Mouse (Mus musculus): Measurements from ENCODE around the gene Spata31d1b. TPM values are rescaled to one million over a fixed set of nuclear protein-coding genes. Genes with fewer than 3 reads are reported as not detected.

Spata31d1b gene
- polyA plus RNA-seq, 1 experiment from 2014 or later, result not detected

DNA sequence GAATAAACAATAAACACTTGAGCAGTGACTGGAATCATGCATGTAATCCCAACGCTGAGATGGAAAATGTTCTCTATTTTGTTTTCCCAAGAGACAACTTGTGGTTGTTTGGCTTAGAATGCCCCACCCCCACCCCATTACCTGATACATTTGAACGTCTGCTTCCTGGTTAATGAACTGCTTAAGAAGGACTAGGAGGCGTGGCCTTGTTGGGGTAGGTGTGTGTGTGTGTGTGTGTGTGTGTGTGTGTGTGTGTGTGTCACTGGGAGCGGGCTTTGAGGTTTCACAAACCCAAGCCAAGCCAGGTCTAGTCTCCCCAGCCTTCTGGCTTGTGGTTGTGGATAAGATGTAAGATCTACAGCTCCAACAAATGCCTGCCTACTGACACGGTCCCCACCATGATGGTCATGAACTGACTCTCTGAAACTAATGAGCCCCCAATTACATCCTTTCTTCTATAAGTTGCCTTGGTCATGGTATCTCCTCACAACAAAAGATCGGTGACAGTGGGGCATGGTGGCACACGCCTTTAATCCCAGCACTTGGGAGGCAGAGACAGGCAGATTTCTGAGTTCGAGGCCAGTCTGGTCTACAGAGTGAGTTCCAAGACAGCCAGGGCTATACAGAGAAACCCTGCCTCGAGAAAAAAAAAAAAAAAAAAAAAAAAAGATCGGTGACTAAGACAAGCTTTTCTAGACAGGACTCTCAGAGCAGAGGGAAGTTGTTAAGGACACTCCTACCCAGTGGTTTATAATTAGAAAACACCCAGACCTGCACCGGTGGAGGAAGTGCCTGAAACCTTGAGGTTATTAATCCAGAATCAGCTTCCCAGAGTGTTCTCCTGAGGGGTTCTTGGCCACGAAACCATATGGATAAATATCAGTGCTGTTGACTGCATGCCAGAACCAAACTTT lies 35.5 kb upstream of the Spata31d1b start:
- Histone ChIP-seq H3K9me3 (no peaks in the 10 kb centered on the region), H3K9ac (no peak overlapping the region), H3K27ac (no peak overlapping the region), H3K36me3 (no peaks in the 10 kb centered on the region), H3K4me3 (replicated peaks) (no peak overlapping the region), H3K27me3 (replicated peaks) (no peaks in the 10 kb centered on the region), H3K4me1 (peaks cover 4% of the 10 kb centered on the region; the same call in 1 of the 2 replicates), H3K4me2 (no peak overlapping the region)
- ATAC-seq (ENCODE audit: insufficient read depth, low FRiP score, low read depth), result no peak
- WGBS, result 69% methylated on average over 12 of the region's 12 CpGs

DNA sequence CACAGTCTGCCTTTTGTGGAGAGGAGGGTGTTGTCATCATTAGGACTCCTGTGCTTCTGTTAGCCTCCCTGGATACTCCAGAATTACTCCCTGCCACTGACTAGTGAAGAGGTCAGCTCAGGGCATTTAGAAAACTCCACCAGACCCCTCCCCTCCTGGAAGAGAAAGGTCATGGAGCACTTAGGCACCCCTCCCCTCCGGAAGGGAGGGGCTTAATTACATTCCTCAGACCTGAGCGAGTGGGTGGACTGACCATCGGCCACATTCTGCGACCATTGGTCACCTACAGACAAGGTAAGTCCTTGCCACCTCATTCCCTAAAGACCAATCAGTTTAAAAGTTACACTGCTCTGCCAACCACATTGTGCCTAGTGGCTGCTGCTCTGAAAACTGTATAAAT lies 32.8 kb upstream of the Spata31d1b start:
- peaks cover under 1% of the 10 kb centered on the region; the same call in 1 of the 2 replicates for H3K4me1 ChIP-seq
- no peaks in the 10 kb centered on the region for H3K9me3 ChIP-seq
- 0 out of 2 replicates have a peak, but pooled peaks cover 4% of the 10 kb centered on the region for H3K27me3 ChIP-seq (replicated peaks)
- no peaks in the 10 kb centered on the region for H3K36me3 ChIP-seq
- H3K27ac ChIP-seq, result no peak overlapping the region
- H3K4me3 ChIP-seq (replicated peaks), result no peak overlapping the region
- no peak overlapping the region for H3K9ac ChIP-seq
- no peak overlapping the region for H3K4me2 ChIP-seq
- ATAC-seq (ENCODE audit: insufficient read depth, low FRiP score, low read depth), result no peak
- WGBS, result 32% methylated on average over 4 of the region's 4 CpGs

DNA sequence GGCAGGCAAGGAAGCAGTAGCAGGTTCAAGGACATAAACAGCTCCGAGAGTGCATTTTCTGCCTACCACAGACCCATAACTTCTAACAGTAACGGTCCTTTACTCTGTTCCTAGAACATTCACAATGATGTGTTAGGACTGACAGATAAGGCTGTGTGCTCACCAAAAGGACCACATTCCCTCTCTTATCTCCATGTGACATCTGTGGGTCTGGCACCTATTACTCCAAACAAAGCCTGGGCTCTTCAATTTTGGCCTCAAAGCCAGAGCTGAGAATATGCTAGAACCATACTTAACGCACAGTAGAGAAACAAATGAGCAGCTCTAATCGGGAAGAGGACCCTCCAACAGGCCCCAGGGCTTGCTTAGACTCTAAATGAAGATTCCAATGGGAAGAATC lies 32.2 kb upstream of the Spata31d1b start:
- no peak overlapping the region for H3K4me3 ChIP-seq (replicated peaks)
- H3K9me3 ChIP-seq, result no peaks in the 10 kb centered on the region
- no peak overlapping the region for H3K4me2 ChIP-seq
- no peak for ATAC-seq (ENCODE audit: insufficient read depth, low FRiP score, low read depth)
- no peaks in the 10 kb centered on the region for H3K4me1 ChIP-seq
- H3K27ac ChIP-seq, result no peak overlapping the region
- 57% methylated on average over 4 of the region's 4 CpGs for WGBS
- H3K9ac ChIP-seq, result no peak overlapping the region
- H3K27me3 ChIP-seq (replicated peaks), result 0 out of 2 replicates have a peak, but pooled peaks cover 4% of the 10 kb centered on the region
- H3K36me3 ChIP-seq, result no peaks in the 10 kb centered on the region

DNA sequence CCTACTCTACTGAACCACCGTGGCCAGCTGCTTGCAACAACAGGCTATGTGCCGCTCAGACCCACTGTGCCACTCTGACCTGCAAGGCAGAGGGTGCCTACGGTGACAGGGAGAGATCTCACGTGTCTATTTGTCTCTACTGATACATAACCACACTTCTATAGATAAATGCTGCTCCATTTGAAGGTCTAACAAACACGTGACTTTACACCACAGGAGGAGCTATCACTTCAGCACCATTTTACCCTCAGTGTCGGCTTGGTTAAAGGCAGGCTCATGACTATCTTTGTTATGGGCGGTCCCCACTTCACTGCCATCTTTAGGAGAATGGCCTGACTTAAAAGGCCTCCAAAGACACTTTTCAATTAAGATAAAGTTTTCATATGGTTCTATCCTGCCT lies 29.5 kb upstream of the Spata31d1b start:
- no peak overlapping the region for H3K4me3 ChIP-seq (replicated peaks)
- H3K9me3 ChIP-seq, result no peaks in the 10 kb centered on the region
- H3K4me1 ChIP-seq, result no peaks in the 10 kb centered on the region
- no peak overlapping the region for H3K9ac ChIP-seq
- H3K36me3 ChIP-seq, result no peaks in the 10 kb centered on the region
- ATAC-seq (ENCODE audit: insufficient read depth, low FRiP score, low read depth), result no peak
- no peak overlapping the region for H3K27ac ChIP-seq
- WGBS, result 24% methylated on average over 7 of the region's 7 CpGs
- H3K4me2 ChIP-seq, result no peak overlapping the region
- 0 out of 2 replicates have a peak, but pooled peaks cover 4% of the 10 kb centered on the region for H3K27me3 ChIP-seq (replicated peaks)

DNA sequence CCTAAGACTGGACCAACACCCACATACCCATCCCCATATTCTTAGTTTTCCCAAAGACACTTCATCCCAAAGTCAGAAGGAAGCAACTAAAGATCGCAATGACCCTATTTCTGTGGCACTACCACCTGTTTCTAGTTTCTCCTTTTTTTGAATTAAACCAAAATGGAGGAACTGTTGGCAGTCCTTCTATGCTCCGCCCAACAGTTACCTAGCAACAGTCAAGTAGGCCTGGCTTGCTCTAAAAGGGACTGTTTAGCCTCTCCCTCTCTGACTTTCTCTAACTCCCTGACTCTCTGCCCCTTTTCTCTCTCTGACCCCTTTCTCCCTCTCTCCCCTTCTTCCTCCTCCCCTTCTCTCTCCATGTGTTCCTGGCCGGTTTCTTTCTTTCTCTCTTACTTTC lies 26.8 kb upstream of the Spata31d1b start:
- H3K4me3 ChIP-seq (replicated peaks), result no peak overlapping the region
- H3K9me3 ChIP-seq, result no peaks in the 10 kb centered on the region
- H3K4me1 ChIP-seq, result no peaks in the 10 kb centered on the region
- H3K36me3 ChIP-seq, result no peaks in the 10 kb centered on the region
- no peak overlapping the region for H3K4me2 ChIP-seq
- H3K27me3 ChIP-seq (replicated peaks), result 0 out of 2 replicates have a peak, but pooled peaks cover 4% of the 10 kb centered on the region
- no peak overlapping the region for H3K9ac ChIP-seq
- ATAC-seq (ENCODE audit: insufficient read depth, low FRiP score, low read depth), result no peak
- 76% methylated on average over 3 of the region's 3 CpGs for WGBS
- H3K27ac ChIP-seq, result no peak overlapping the region

DNA sequence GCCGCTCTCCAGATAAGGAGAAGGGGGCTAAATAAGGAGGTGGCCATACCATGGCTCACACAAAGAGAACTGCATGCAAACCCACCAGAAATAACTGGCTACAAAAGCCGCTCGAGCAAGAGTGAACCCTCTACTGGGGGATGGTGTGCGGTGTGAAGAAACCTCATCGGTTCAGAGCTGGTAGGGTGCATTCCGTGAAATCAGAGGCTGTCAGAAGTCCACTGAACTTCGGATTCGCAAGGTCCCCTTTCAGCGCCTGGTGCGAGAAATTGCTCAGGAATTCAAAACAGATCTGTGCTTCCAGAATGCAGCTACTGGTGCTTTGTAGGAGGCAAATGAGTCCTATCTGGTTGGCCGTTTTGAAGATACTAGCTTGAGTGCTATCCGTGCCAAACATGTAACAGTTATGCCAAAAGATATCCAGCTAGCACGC lies 23.7 kb upstream of the Spata31d1b start:
- Histone ChIP-seq H3K9ac (no peak overlapping the region), H3K27ac (no peak overlapping the region), H3K4me3 (replicated peaks) (no peak overlapping the region), H3K4me2 (no peak overlapping the region), H3K27me3 (replicated peaks) (no peaks in the 10 kb centered on the region), H3K9me3 (no peaks in the 10 kb centered on the region), H3K36me3 (no peaks in the 10 kb centered on the region), H3K4me1 (no peaks in the 10 kb centered on the region)
- ATAC-seq (ENCODE audit: insufficient read depth, low FRiP score, low read depth), result no peak
- 72% methylated on average over 13 of the region's 13 CpGs for WGBS

DNA sequence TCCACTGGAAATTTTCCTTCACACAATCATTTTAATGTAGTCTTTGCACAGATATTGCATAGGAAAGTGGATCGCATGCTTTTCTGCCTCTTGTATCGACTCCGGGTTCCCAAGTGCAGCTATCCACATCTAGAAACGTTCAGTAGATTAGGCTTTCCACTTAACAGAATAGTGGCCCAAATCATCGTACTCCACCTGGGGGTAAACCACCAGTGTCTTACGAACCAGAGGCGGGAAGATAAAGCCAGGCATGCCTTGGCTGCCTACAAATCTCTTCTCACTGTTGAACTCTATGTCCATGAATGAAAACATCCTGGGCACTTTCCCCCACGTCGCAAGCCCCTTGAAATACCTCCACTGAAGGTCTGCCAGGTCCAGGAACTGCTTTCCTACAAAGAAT lies 22.8 kb upstream of the Spata31d1b start:
- 85% methylated on average over 9 of the region's 9 CpGs for WGBS
- no peaks in the 10 kb centered on the region for H3K9me3 ChIP-seq
- no peaks in the 10 kb centered on the region for H3K27me3 ChIP-seq (replicated peaks)
- ATAC-seq (ENCODE audit: insufficient read depth, low FRiP score, low read depth), result no peak
- H3K4me3 ChIP-seq (replicated peaks), result no peak overlapping the region
- no peak overlapping the region for H3K27ac ChIP-seq
- no peak overlapping the region for H3K9ac ChIP-seq
- H3K4me2 ChIP-seq, result no peak overlapping the region
- no peaks in the 10 kb centered on the region for H3K4me1 ChIP-seq
- H3K36me3 ChIP-seq, result no peaks in the 10 kb centered on the region

DNA sequence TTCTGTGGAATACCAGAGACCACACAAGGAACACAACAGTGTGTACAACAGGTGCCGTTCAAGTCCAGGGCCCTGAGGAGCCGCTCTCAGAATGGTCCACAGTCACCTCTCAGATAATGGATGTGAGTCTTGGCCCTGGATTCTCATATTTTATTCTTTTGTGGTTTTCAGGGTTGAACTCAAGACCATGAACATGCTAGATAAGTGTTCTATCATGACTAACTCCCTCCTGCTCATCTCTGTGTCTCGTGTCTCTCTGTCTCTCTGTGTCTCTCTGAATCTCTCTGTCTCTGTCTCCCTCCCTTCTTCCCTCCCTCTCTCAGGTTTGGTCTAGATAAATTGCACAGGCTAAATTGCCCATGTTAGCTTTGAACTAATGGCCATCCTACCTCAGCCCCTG lies 22.2 kb upstream of the Spata31d1b start:
- Histone ChIP-seq H3K9me3 (no peaks in the 10 kb centered on the region), H3K4me1 (no peaks in the 10 kb centered on the region), H3K9ac (no peak overlapping the region), H3K36me3 (no peaks in the 10 kb centered on the region), H3K27ac (no peak overlapping the region), H3K4me2 (no peak overlapping the region), H3K27me3 (replicated peaks) (no peaks in the 10 kb centered on the region), H3K4me3 (replicated peaks) (no peak overlapping the region)
- WGBS, result 85% methylated on average over 3 of the region's 3 CpGs
- no peak for ATAC-seq (ENCODE audit: insufficient read depth, low FRiP score, low read depth)

DNA sequence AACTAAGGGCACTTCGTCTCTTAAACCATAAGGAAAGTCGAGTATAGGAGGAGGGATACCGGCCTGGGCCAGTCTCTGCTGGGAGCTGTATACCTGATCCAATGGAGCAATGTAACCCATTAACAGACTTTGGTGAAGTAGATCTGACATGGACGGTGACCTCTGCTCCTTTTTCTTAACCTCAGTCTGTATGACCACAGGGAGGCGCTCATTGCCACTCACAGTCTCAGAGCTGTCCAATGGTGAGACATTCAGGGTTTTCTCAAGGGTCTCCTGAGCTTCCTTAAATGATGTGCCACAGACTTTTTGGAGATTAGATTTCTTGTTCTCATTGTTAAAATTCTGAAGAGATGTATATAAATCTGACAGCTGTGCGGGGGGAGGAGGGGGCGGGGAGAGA lies 21.5 kb upstream of the Spata31d1b start:
- no peak for ATAC-seq (ENCODE audit: insufficient read depth, low FRiP score, low read depth)
- Histone ChIP-seq H3K9ac (no peak overlapping the region), H3K4me2 (no peak overlapping the region), H3K27ac (no peak overlapping the region), H3K4me3 (replicated peaks) (no peak overlapping the region), H3K4me1 (no peaks in the 10 kb centered on the region), H3K27me3 (replicated peaks) (no peaks in the 10 kb centered on the region), H3K36me3 (no peaks in the 10 kb centered on the region), H3K9me3 (no peaks in the 10 kb centered on the region)
- 71% methylated on average over 7 of the region's 7 CpGs for WGBS

DNA sequence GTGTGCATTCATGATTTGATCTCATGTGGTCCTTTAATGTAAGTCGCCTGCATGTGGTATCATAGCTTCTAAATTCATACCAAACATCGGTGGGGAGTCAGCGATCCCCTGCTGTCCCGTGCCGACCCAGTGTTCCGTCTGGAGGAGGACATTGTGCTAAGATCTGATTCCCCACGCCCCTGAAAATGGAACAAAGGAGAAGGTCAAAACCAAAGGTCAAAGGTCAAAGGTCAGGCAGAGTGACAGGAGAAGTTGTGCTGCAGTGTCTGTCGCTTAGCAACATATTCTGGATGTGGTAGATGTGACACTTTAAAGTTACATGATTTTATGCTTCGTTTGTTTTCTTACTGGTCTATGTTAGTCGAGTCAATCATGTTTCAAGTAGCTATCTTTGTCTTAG lies 20.6 kb upstream of the Spata31d1b start:
- 69% methylated on average over 10 of the region's 10 CpGs for WGBS
- Histone ChIP-seq H3K4me1 (no peaks in the 10 kb centered on the region), H3K27ac (no peak overlapping the region), H3K4me2 (no peak overlapping the region), H3K9ac (no peak overlapping the region), H3K36me3 (no peaks in the 10 kb centered on the region), H3K9me3 (no peaks in the 10 kb centered on the region), H3K4me3 (replicated peaks) (no peak overlapping the region), H3K27me3 (replicated peaks) (no peaks in the 10 kb centered on the region)
- no peak for ATAC-seq (ENCODE audit: insufficient read depth, low FRiP score, low read depth)

DNA sequence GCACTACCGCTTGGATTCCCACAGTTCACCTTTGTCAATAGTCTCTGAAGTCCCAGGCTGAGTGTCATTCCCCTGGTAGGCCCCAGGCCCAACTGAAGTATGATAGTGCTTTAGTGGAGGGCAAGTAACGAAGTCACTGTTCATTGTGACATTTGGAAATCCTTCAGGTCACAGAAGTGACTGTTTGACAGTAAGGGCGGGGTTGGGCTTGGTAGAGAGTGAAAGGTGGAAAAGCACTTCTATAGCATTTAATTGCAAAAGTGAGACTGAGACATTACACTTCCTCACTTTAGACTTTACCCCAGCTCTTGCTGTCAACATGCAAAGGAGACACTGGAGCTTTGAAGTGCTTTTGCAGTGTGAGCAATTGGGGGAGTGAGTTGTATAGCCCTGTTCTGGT lies 18.1 kb upstream of the Spata31d1b start, which contains the start of gene 4921517D22Rik:
TSS of gene 4921517D22Rik (minus strand) at position 101 of the 400 bp plus-strand sequence.
- Histone ChIP-seq H3K27ac (no peak within 1 kb of the TSS), H3K4me3 (replicated peaks) (no peak within 1 kb of the TSS), H3K9me3 (no peaks in the 10 kb centered on the region), H3K36me3 (no peaks in the 10 kb centered on the region), H3K4me2 (no peak within 1 kb of the TSS), H3K9ac (no peak within 1 kb of the TSS), H3K27me3 (replicated peaks) (no peaks in the 10 kb centered on the region), H3K4me1 (no peaks in the 10 kb centered on the region)
- 84% methylated on average over 3 of the region's 3 CpGs for WGBS
- ATAC-seq (ENCODE audit: insufficient read depth, low FRiP score, low read depth), result no peak

DNA sequence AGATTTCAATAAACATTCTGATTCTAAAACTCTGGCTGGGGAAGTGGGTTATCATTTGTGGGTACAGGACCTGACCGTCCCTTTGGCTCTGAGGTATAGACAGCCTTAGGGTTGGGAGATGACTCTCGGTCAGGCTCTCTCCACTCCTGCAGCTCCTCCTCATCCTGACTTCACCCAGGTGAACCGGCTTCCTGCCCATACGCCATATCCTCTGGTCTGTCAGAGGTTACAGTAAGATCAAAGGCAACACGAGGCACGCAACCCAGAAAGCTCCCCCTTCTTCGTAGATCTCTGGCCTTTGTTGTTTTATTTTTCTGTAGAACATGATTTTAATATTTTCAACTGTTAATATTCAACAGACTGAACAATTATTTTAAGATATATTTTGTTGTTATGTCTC lies 16.3 kb upstream of the Spata31d1b start:
- Histone ChIP-seq H3K36me3 (no peaks in the 10 kb centered on the region), H3K4me2 (no peak overlapping the region), H3K4me1 (no peaks in the 10 kb centered on the region), H3K9ac (no peak overlapping the region), H3K27ac (no peak overlapping the region), H3K27me3 (replicated peaks) (no peaks in the 10 kb centered on the region), H3K9me3 (no peaks in the 10 kb centered on the region), H3K4me3 (replicated peaks) (no peak overlapping the region)
- ATAC-seq (ENCODE audit: insufficient read depth, low FRiP score, low read depth), result no peak
- WGBS, result 83% methylated on average over 7 of the region's 7 CpGs

Measured in stomach, embryonic 15.5 days (tissue).